Mouse (Mus musculus) small intestine, adult 2 months (tissue): ENCODE measurements around the gene Atxn7l2. TPM values are rescaled to one million over a fixed set of nuclear protein-coding genes. Genes with fewer than 3 reads are reported as not detected.
A peak's percentile ranks its signal among the peaks of the same experiment; 100 is the strongest.

Source experiments
- H3K27ac ChIP-seq: fragments of 200-500 bp; 2 replicates; pipeline ENCODE4 v1.5.1; 2012; ENCODE audit warnings: low read depth, low read length, control low read depth, inconsistent platforms; ENCODE audit not compliant: insufficient read depth
- H3K27me3 ChIP-seq: fragments of 200-500 bp; 2 replicates; pipeline ENCODE4 v1.6.1; 2012; ENCODE audit warnings: mild to moderate bottlenecking, moderate library complexity, low read length, inconsistent platforms; ENCODE audit not compliant: control insufficient read depth, insufficient read depth
- H3K36me3 ChIP-seq: fragments of 200-500 bp; 2 replicates; pipeline ENCODE4 v1.6.1; 2012; ENCODE audit warnings: mild to moderate bottlenecking, low read length, control low read depth, inconsistent platforms; ENCODE audit not compliant: control insufficient read depth, insufficient read depth
- H3K4me1 ChIP-seq: fragments of 200-500 bp; 2 replicates; pipeline ENCODE4 v1.6.1; 2012; ENCODE audit warnings: low read length, inconsistent platforms, mixed read lengths; ENCODE audit not compliant: control insufficient read depth, insufficient read depth, insufficient read length
- H3K4me3 ChIP-seq: fragments of 200-500 bp; 2 replicates; pipeline ENCODE4 v1.5.1; 2012; ENCODE audit warnings: low read depth, mild to moderate bottlenecking, control low read depth, inconsistent platforms, low read length, moderate library complexity
- CTCF ChIP-seq: fragments of 200-500 bp; IDR thresholded peaks from 2 replicates; pipeline ENCODE4 v1.5.1; 2012; ENCODE audit warnings: low read depth, mild to moderate bottlenecking, control low read depth, inconsistent platforms, low read length, moderate library complexity, mixed read lengths; ENCODE audit not compliant: insufficient replicate concordance, insufficient read length; ENCODE audit errors: extremely low read depth
- POLR2A ChIP-seq: fragments of 200-500 bp; IDR thresholded peaks from 2 replicates; pipeline ENCODE4 v1.6.1; 2012; ENCODE audit warnings: low read depth, mild to moderate bottlenecking, control low read depth, inconsistent platforms, low read length, moderate library complexity
- WGBS: fragments of 180-500 bp; shearing (Covaris S2); methylation state at CpG from one replicate; pipeline ENCODE4 v1.1.7; 2018; 5-methylcytosine and 5-hydroxymethylcytosine counted together
- polyA plus RNA-seq: library from polyadenylated mRNA; depleted of rRNA; stranded (reverse); fragments of >200 nt; gene quantifications from 2 replicates; pipeline ENCODE4 v1.2.3, GENCODE M21; 2012

Atxn7l2 gene
- polyA plus RNA-seq, 1 experiment: 9.7 TPM

DNA sequence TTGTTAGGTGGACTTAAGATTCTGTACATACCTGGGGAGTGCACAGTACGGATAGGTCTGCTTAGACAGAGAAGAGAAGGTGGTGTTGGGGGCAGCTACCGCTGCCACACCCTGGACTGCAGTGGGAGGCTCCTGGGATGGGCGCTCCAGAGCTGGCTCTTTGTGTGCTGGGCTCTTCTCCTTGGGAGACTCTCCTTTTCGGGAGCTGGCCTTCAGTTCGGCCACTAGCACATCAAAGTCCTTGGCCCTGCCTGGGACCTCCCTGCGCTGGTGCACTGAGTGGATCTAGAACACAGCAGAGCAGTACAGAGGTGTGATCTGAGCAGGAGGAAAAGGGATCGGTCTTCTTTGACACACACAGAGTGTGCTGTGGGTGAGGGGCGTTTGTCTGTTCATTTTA, 5.1 kb downstream of the Atxn7l2 start:
- TF ChIP-seq POLR2A (no peak), CTCF (no peak)
- H3K27ac ChIP-seq: no peak overlapping the region
- no peak overlapping the region for H3K4me3 ChIP-seq
- no peaks in the 10 kb centered on the region for H3K27me3 ChIP-seq
- WGBS: 91% methylated on average over 8 of the region's 8 CpGs
- no peaks in the 10 kb centered on the region; the same call in 1 of the 2 replicates for H3K36me3 ChIP-seq
- H3K4me1 ChIP-seq: peaks cover 8% of the 10 kb centered on the region; the same call in 1 of the 2 replicates

DNA sequence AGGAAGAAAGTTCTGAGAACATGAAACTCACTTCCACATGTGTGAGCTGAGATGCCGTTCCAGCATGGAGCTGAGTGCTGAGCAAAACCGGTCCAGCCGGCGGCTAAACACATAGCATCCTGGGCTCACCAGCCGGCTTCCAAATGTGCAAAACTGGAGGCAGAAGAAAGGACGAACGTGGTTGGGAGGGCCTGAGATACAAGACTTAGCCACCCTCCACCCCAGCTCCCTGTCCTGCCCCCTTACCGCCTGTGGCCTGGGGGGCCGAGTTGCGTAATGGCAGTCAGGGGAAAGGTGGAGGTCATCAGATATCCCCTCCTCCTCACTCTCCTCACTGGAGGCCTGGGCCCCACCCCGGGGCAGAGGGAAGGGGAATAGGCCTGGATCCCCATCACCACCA, 6.3 kb downstream of the Atxn7l2 start:
- Histone ChIP-seq H3K27me3 (no peaks in the 10 kb centered on the region), H3K27ac (no peak overlapping the region), H3K4me1 (peaks cover 5% of the 10 kb centered on the region; the same call in 1 of the 2 replicates), H3K4me3 (no peak overlapping the region), H3K36me3 (no peaks in the 10 kb centered on the region; the same call in 1 of the 2 replicates)
- WGBS: 87% methylated on average over 11 of the region's 11 CpGs
- TF ChIP-seq POLR2A (no peak), CTCF (no peak)

DNA sequence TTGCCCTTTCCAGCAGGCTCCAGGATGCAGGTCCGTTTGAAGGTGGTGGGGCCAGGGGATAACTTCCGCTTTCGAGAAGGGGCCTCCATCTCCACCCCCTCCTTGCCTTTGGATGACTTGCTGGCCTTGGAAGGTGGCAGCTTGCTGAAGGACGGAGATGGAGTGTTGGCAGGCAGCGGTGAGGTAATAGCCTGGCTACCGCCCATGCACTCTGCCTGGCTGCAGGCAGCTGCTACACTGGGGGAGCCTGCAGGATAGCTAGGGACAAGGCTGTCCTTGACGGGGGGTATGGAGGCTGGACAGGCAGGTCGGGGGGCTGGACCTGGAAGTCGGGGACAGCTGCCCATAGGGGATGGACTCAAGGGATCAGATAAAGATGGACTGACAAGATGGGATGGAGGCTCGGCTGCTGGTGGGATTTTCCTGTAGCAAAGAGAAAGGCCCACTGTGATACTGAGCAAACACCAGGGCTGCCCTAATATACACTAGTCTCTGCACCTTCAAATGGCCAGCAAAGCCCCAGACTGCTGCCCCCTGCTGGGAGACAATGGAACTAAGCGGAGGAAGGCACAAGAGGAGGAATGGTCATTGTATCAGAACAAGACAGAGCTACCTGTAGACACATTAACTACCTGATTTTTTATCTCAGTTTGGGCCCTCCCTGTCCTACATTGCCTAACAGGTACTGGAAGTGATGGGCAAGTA, 7.0 kb downstream of the Atxn7l2 start:
- no peak overlapping the region for H3K27ac ChIP-seq
- peaks cover 8% of the 10 kb centered on the region for H3K4me1 ChIP-seq
- no peaks in the 10 kb centered on the region for H3K27me3 ChIP-seq
- TF ChIP-seq CTCF (peak; percentile 91; the same call in 1 of the 2 replicates), POLR2A (no peak)
- no peak overlapping the region for H3K4me3 ChIP-seq
- 82% methylated on average over 11 of the region's 11 CpGs for WGBS
- H3K36me3 ChIP-seq: no peaks in the 10 kb centered on the region; the same call in 1 of the 2 replicates

DNA sequence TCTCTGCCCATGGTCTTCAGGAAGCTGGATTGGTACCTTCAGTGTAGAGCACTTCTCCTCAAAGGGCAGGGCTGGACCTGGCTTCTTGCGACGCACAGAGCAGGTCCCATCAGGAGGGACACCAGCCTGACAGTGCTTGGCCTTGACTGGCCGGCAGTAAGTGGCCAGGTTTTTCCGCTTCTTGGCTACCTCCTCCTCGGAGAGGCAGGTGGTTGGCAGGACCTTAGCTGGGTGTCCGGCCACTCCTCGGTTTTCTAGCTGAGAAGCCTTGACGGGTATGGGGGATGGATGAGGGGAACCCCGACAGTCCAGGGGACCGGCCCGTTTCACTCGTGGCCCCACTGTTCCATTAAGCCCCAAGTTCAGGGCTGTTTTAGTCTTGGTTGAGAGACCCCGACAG, 7.5 kb downstream of the Atxn7l2 start:
- TF ChIP-seq POLR2A: no peak
- no peak for TF ChIP-seq CTCF

DNA sequence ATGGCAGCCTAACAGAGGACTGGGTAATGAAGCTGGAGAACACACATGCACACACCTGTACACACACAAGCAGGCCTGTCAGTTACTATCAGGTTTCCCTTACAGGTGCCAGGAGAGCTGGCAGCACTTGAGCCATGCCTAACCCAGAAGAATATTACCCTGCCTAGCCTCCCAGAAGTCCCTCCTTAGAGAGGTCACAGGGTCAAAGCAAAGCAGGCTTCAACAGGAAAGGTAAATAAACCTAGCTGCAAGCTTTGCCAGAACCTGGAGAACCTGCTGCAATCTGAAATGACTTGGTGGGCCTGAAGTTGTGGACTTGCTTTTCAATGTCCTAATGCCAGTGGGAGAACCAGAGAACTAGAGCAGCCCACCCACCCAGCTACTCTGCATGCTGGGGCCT, 8.2 kb downstream of the Atxn7l2 start:
- Histone ChIP-seq H3K4me3 (no peak overlapping the region), H3K27ac (no peak overlapping the region), H3K27me3 (no peaks in the 10 kb centered on the region), H3K4me1 (peaks cover 8% of the 10 kb centered on the region), H3K36me3 (no peaks in the 10 kb centered on the region; the same call in 1 of the 2 replicates)
- TF ChIP-seq CTCF (no peak), POLR2A (no peak)

More for the DNA sequence above, 7.5 kb downstream of the Atxn7l2 start:
- Histone ChIP-seq H3K36me3 (no peaks in the 10 kb centered on the region; the same call in 1 of the 2 replicates), H3K4me3 (no peak overlapping the region), H3K4me1 (peaks cover 8% of the 10 kb centered on the region), H3K27ac (no peak overlapping the region), H3K27me3 (no peaks in the 10 kb centered on the region)
- WGBS: 92% methylated on average over 13 of the region's 13 CpGs

DNA sequence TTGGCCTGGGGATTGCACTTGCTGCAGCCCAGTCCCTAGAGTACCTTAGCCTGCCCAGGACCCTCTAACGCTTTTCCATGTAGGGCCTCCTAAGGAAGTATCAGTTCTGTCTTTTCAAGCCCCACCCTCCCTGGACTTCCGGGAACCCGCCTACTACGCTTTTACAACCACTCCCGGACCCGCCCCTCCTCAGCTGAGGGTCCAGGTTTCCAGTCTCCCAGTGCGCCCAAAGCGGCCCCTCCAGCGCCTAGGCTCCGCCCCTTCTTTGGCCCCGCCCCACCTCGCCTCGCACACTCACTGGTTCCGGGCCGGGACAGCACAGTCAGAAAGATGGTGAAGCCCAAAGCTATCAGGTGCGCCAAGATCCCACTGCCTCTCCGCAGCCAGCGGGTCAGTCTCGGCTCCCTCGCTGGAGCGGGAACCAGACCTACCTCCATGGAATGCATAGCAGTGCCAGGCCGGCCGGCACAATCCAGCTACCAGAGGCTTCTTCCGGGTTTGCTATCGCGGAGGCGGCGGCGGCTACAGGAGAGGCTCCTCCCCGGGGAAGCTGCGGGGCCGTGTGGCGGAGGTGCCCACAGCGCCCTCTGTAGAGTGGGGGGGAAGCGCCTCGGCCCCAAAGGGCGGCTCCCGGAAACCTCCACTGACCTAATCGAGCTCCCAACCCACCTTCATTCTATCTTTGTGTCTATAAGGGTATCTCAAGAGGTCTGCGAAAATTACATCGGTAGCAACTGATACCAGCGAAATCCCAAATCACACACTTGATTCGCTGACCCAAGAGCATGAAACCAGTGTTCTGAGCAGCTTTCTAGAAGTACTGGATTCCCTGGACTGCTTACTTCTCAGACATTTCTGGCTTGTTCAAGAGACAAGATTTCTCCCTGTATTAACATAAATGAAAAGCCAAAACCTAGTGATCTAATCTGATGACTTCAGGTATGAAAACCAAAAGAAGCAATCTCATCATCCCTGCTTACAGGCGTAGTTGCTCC, 10.1 kb downstream of the Atxn7l2 start, which contains the start of gene Cyb561d1:
Cyb561d1 (minus strand) TSS at position 884 of the 995 bp plus-strand sequence.
- H3K36me3 ChIP-seq: no peaks in the 10 kb centered on the region; the same call in 1 of the 2 replicates
- H3K4me3 ChIP-seq: peak within 1 kb of the TSS; percentile 86
- TF ChIP-seq CTCF: peak; percentile 62
- no peak; the same call in 1 of the 2 replicates for TF ChIP-seq POLR2A
- peak within 1 kb of the TSS; percentile 99 for H3K27ac ChIP-seq
- H3K27me3 ChIP-seq: no peaks in the 10 kb centered on the region
- peaks cover 14% of the 10 kb centered on the region for H3K4me1 ChIP-seq
- 2% methylated on average over 44 of the region's 44 CpGs for WGBS
